ENCODE assay signal across 8 mouse cellular contexts in the genomic region with DNA sequence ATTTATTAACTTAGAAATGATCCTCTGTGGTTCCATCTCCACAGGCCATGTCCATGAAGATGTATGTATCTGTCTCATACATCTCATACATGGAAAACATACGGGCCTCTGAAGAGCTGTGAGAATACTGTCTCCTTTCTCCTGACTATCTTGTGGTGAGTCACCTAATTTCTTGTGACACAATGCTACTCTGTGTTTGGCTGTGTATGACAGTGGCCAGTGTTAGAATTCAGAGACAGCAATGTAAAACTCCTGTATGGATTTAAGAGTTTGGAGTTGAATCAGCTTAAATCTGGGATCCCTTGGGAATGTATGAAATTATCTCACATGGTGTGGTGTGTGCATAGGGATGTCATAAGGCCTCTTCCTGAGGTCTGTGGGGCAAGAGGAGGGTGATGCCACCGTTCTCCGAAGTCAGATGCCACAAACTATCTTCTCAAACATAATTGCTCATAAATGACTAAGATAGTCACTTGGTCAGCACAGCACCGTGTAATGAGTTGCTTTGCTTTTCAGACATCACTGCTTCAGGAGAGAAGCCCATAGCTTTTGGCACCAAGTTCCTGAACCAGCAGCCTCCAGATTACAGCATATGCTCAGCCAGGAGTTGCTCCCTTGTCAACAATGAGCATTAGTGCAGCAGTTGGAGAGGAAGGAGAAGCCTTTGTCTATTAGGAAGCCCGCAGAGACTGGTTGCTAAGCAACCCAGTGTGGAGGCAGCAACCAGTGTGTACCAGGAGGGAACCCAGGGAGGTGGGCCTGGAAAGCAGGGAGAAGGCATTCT.
DNase-seq lines count a peak whose midpoint lies in the region; ATAC-seq and TF ChIP-seq lines count a peak whose summit lies in the region.

No protein-coding gene starts in this region.

- H3K4me2 ChIP-seq in embryonic facial prominence, embryonic 11.5 days (ENCODE audit: low read depth, low read length), result no peak overlapping the region
- H3K4me2 ChIP-seq in midbrain, postnatal 0 days (ENCODE audit: low read depth, low read length, poor library complexity, severe bottlenecking), result no peak overlapping the region

- no peak overlapping the region for H3K27ac ChIP-seq in embryonic facial prominence, embryonic 11.5 days (replicated peaks; ENCODE audit: low read depth, low read length)
- peak overlapping the region; percentile 74 for H3K27ac ChIP-seq in midbrain, postnatal 0 days (ENCODE audit: low read depth, low read length)

- DNase-seq in NIH3T3 (ENCODE audit: low read depth), result peak; percentile 12
- DNase-seq in embryonic facial prominence, embryonic 11.5 days (ENCODE audit: low spot score), result peak; percentile 65
- DNase-seq in layer of hippocampus, adult 18-20 months (ENCODE audit: low spot score in 2 of 2), result peak; percentile 84 to 89
- DNase-seq in midbrain, postnatal 0 days (ENCODE audit: low spot score), result peak; percentile 94
- DNase-seq in spleen, postnatal 14 days (ENCODE audit: low spot score in 2 of 2), result no peak
- no peak for DNase-seq in kidney, adult 8-10 months
- DNase-seq in spleen, postnatal 36 days (ENCODE audit: low spot score in 2 of 2), result no peak
- no peak for DNase-seq in thymus, postnatal 4 days

- H3K36me3 ChIP-seq in embryonic facial prominence, embryonic 11.5 days (replicated peaks; ENCODE audit: control insufficient read depth, insufficient read depth, low read depth, low read length), result no peaks in the 10 kb centered on the region
- no peaks in the 10 kb centered on the region for H3K36me3 ChIP-seq in midbrain, postnatal 0 days (ENCODE audit: insufficient read depth, low read length)

- TF ChIP-seq CTCF in midbrain, postnatal 0 days (IDR thresholded peaks at IDR 0.05), result no peak

- peak; percentile 82; the same call in 1 of the 2 replicates for ATAC-seq in embryonic facial prominence, embryonic 11.5 days (replicated peaks; ENCODE audit: insufficient number of reproducible peaks, low FRiP score, low TSS enrichment, low read depth)
- ATAC-seq in midbrain, postnatal 0 days (ENCODE audit: low FRiP score), result peak; percentile 88

- H3K9me3 ChIP-seq in embryonic facial prominence, embryonic 11.5 days (replicated peaks; ENCODE audit: control insufficient read depth, low read length), result no peaks in the 10 kb centered on the region
- no peaks in the 10 kb centered on the region for H3K9me3 ChIP-seq in midbrain, postnatal 0 days (ENCODE audit: low read length)

- H3K4me1 ChIP-seq in embryonic facial prominence, embryonic 11.5 days (ENCODE audit: control insufficient read depth, insufficient read depth, low read length), result no peaks in the 10 kb centered on the region
- H3K4me1 ChIP-seq in midbrain, postnatal 0 days (ENCODE audit: insufficient read depth, low read length), result peaks cover 3% of the 10 kb centered on the region; the same call in 1 of the 2 replicates

- WGBS in embryonic facial prominence, embryonic 11.5 days, result 46% methylated on average over 5 of the region's 5 CpGs
- 20% methylated on average over 5 of the region's 5 CpGs for WGBS in midbrain, postnatal 0 days

- H3K9ac ChIP-seq in embryonic facial prominence, embryonic 11.5 days (replicated peaks; ENCODE audit: low read length), result no peak overlapping the region
- no peak overlapping the region for H3K9ac ChIP-seq in midbrain, postnatal 0 days (replicated peaks; ENCODE audit: low read length, poor library complexity, severe bottlenecking)

- H3K27me3 ChIP-seq in embryonic facial prominence, embryonic 11.5 days (ENCODE audit: control insufficient read depth, insufficient read depth, low read length), result no peaks in the 10 kb centered on the region
- H3K27me3 ChIP-seq in midbrain, postnatal 0 days (ENCODE audit: insufficient read depth, low read length), result no peaks in the 10 kb centered on the region

- no peak overlapping the region for H3K4me3 ChIP-seq in embryonic facial prominence, embryonic 11.5 days (ENCODE audit: low read depth, low read length)
- no peak overlapping the region for H3K4me3 ChIP-seq in midbrain, postnatal 0 days (ENCODE audit: low read depth, low read length)

Comparison
In these comparisons a context has a peak if more than half of its experiments do, and no peak if none do; other contexts are left out.
1. DNase-seq: peak in NIH3T3 (single experiment), embryonic facial prominence, embryonic 11.5 days (single experiment), layer of hippocampus, adult 18-20 months (2 of 2) and midbrain, postnatal 0 days (single experiment); none in spleen, postnatal 14 days (0 of 2), kidney, adult 8-10 months (0 of 2), spleen, postnatal 36 days (0 of 2) and thymus, postnatal 4 days (single experiment).